Mouse (Mus musculus): ENCODE data around the gene Tap1. TPM values are rescaled to one million over a fixed set of nuclear protein-coding genes. Genes with fewer than 3 reads are reported as not detected.

Gene Tap1
- polyA plus RNA-seq, 1 experiment from 2014 or later = 1.9 TPM

GRCm38 (mm10) chr17:34210599-34210998, 23.2 kb downstream of the Tap1 start:
- Histone ChIP-seq H3K4me2 (ENCODE audit: low read length) (no peak overlapping the region), H3K9ac (ENCODE audit: low read length) (no peak overlapping the region), H3K27me3 (ENCODE audit: control insufficient read depth, insufficient read depth, low read length) (peaks cover 75% of the 10 kb centered on the region), H3K4me3 (ENCODE audit: control insufficient read depth in 1 of 2, insufficient read depth in 1 of 2, low read depth in 1 of 2, low read length in 2 of 2) (no peak overlapping the region), H3K4me1 (ENCODE audit: control insufficient read depth in 2 of 2, insufficient read depth in 2 of 2, low read length in 2 of 2) (0 out of 4 replicates have a peak, but pooled peaks cover 0 to under 1% of the 10 kb centered on the region in 2 experiments), H3K9me3 (ENCODE audit: control insufficient read depth, low read length) (no peaks in the 10 kb centered on the region), H3K27ac (replicated peaks in 1 of 2; ENCODE audit: control insufficient read depth in 1 of 2, insufficient read depth in 1 of 2, low read depth in 2 of 2, low read length in 2 of 2) (no peak overlapping the region), H3K36me3 (ENCODE audit: control insufficient read depth, insufficient read depth, low read length) (no peaks in the 10 kb centered on the region)
- no peak for ATAC-seq (ENCODE audit: insufficient number of reproducible peaks, insufficient read depth, low FRiP score, low read depth)
- WGBS = 58% methylated on average over 3 of the region's 3 CpGs

- Histone ChIP-seq H3K4me3 (ENCODE audit: control insufficient read depth in 1 of 2, insufficient read depth in 1 of 2, low read depth in 1 of 2, low read length in 2 of 2) (no peak overlapping the region), H3K9me3 (ENCODE audit: control insufficient read depth, low read length) (no peaks in the 10 kb centered on the region), H3K4me1 (ENCODE audit: control insufficient read depth in 2 of 2, insufficient read depth in 2 of 2, low read length in 2 of 2) (no peaks in the 10 kb centered on the region), H3K4me2 (ENCODE audit: low read length) (no peak overlapping the region), H3K36me3 (ENCODE audit: control insufficient read depth, insufficient read depth, low read length) (no peaks in the 10 kb centered on the region), H3K27ac (replicated peaks in 1 of 2; ENCODE audit: control insufficient read depth in 1 of 2, insufficient read depth in 1 of 2, low read depth in 2 of 2, low read length in 2 of 2) (no peak overlapping the region), H3K27me3 (ENCODE audit: control insufficient read depth, insufficient read depth, low read length) (peaks cover 65% of the 10 kb centered on the region), H3K9ac (ENCODE audit: low read length) (no peak overlapping the region)
- 23% methylated on average over 23 of the region's 23 CpGs for WGBS
- ATAC-seq (ENCODE audit: insufficient number of reproducible peaks, insufficient read depth, low FRiP score, low read depth) = no peak
Observed at GRCm38 (mm10) chr17:34211746-34212365, 24.5 kb downstream of the Tap1 start.

- peaks cover 4% of the 10 kb centered on the region; the same call in 1 of the 2 replicates for H3K9me3 ChIP-seq (ENCODE audit: control insufficient read depth, low read length)
- no peak overlapping the region for H3K4me3 ChIP-seq (ENCODE audit: control insufficient read depth in 1 of 2, insufficient read depth in 1 of 2, low read depth in 1 of 2, low read length in 2 of 2)
- no peak overlapping the region for H3K27ac ChIP-seq (replicated peaks in 1 of 2; ENCODE audit: control insufficient read depth in 1 of 2, insufficient read depth in 1 of 2, low read depth in 2 of 2, low read length in 2 of 2)
- ATAC-seq (ENCODE audit: insufficient number of reproducible peaks, insufficient read depth, low FRiP score, low read depth) = no peak
- H3K27me3 ChIP-seq (ENCODE audit: control insufficient read depth, insufficient read depth, low read length) = peaks cover 56% of the 10 kb centered on the region
- no peaks in the 10 kb centered on the region for H3K36me3 ChIP-seq (ENCODE audit: control insufficient read depth, insufficient read depth, low read length)
- H3K9ac ChIP-seq (ENCODE audit: low read length) = no peak overlapping the region
- no peak overlapping the region for H3K4me2 ChIP-seq (ENCODE audit: low read length)
- no peaks in the 10 kb centered on the region for H3K4me1 ChIP-seq (ENCODE audit: control insufficient read depth in 2 of 2, insufficient read depth in 2 of 2, low read length in 2 of 2)
- 46% methylated on average over 21 of the region's 21 CpGs for WGBS
Observed at GRCm38 (mm10) chr17:34213936-34214335, 26.6 kb downstream of the Tap1 start.

GRCm38 (mm10) chr17:34215176-34215575, 27.8 kb downstream of the Tap1 start:
- no peaks in the 10 kb centered on the region for H3K36me3 ChIP-seq (ENCODE audit: control insufficient read depth, insufficient read depth, low read length)
- peaks cover 4% of the 10 kb centered on the region; the same call in 1 of the 2 replicates for H3K9me3 ChIP-seq (ENCODE audit: control insufficient read depth, low read length)
- no peaks in the 10 kb centered on the region for H3K4me1 ChIP-seq (ENCODE audit: control insufficient read depth in 2 of 2, insufficient read depth in 2 of 2, low read length in 2 of 2)
- no peak overlapping the region for H3K27ac ChIP-seq (replicated peaks in 1 of 2; ENCODE audit: control insufficient read depth in 1 of 2, insufficient read depth in 1 of 2, low read depth in 2 of 2, low read length in 2 of 2)
- WGBS = 86% methylated on average over 12 of the region's 12 CpGs
- H3K4me3 ChIP-seq (ENCODE audit: control insufficient read depth in 1 of 2, insufficient read depth in 1 of 2, low read depth in 1 of 2, low read length in 2 of 2) = no peak overlapping the region
- peaks cover 51% of the 10 kb centered on the region for H3K27me3 ChIP-seq (ENCODE audit: control insufficient read depth, insufficient read depth, low read length)
- H3K4me2 ChIP-seq (ENCODE audit: low read length) = no peak overlapping the region
- ATAC-seq (ENCODE audit: insufficient number of reproducible peaks, insufficient read depth, low FRiP score, low read depth) = no peak
- H3K9ac ChIP-seq (ENCODE audit: low read length) = no peak overlapping the region

GRCm38 (mm10) chr17:34217216-34217928, 30.0 kb downstream of the Tap1 start:
- ATAC-seq (ENCODE audit: insufficient number of reproducible peaks, insufficient read depth, low FRiP score, low read depth) = no peak

GRCm38 (mm10) chr17:34217986-34218385, 30.6 kb downstream of the Tap1 start:
- 82% methylated on average over 5 of the region's 5 CpGs for WGBS
- no peaks in the 10 kb centered on the region for H3K36me3 ChIP-seq (ENCODE audit: control insufficient read depth, insufficient read depth, low read length)
- H3K27me3 ChIP-seq (ENCODE audit: control insufficient read depth, insufficient read depth, low read length) = peaks cover 23% of the 10 kb centered on the region
- H3K27ac ChIP-seq (replicated peaks in 1 of 2; ENCODE audit: control insufficient read depth in 1 of 2, insufficient read depth in 1 of 2, low read depth in 2 of 2, low read length in 2 of 2) = no peak overlapping the region
- no peaks in the 10 kb centered on the region for H3K4me1 ChIP-seq (ENCODE audit: control insufficient read depth in 2 of 2, insufficient read depth in 2 of 2, low read length in 2 of 2)
- no peak for ATAC-seq (ENCODE audit: insufficient number of reproducible peaks, insufficient read depth, low FRiP score, low read depth)
- H3K4me2 ChIP-seq (ENCODE audit: low read length) = no peak overlapping the region
- H3K4me3 ChIP-seq (ENCODE audit: control insufficient read depth in 1 of 2, insufficient read depth in 1 of 2, low read depth in 1 of 2, low read length in 2 of 2) = no peak overlapping the region
- no peak overlapping the region for H3K9ac ChIP-seq (ENCODE audit: low read length)
- peaks cover 4% of the 10 kb centered on the region; the same call in 1 of the 2 replicates for H3K9me3 ChIP-seq (ENCODE audit: control insufficient read depth, low read length)

More at GRCm38 (mm10) chr17:34217216-34217928, 30.0 kb downstream of the Tap1 start:
- Histone ChIP-seq H3K4me3 (ENCODE audit: control insufficient read depth in 1 of 2, insufficient read depth in 1 of 2, low read depth in 1 of 2, low read length in 2 of 2) (no peak overlapping the region), H3K9ac (ENCODE audit: low read length) (no peak overlapping the region), H3K27me3 (ENCODE audit: control insufficient read depth, insufficient read depth, low read length) (peaks cover 29% of the 10 kb centered on the region), H3K9me3 (ENCODE audit: control insufficient read depth, low read length) (peaks cover 4% of the 10 kb centered on the region; the same call in 1 of the 2 replicates), H3K4me1 (ENCODE audit: control insufficient read depth in 2 of 2, insufficient read depth in 2 of 2, low read length in 2 of 2) (no peaks in the 10 kb centered on the region), H3K36me3 (ENCODE audit: control insufficient read depth, insufficient read depth, low read length) (no peaks in the 10 kb centered on the region), H3K27ac (replicated peaks in 1 of 2; ENCODE audit: control insufficient read depth in 1 of 2, insufficient read depth in 1 of 2, low read depth in 2 of 2, low read length in 2 of 2) (no peak overlapping the region), H3K4me2 (ENCODE audit: low read length) (no peak overlapping the region)
- WGBS = 78% methylated on average over 8 of the region's 8 CpGs

GRCm38 (mm10) chr17:34218675-34219074, 31.3 kb downstream of the Tap1 start:
- peaks cover 4% of the 10 kb centered on the region; the same call in 1 of the 2 replicates for H3K9me3 ChIP-seq (ENCODE audit: control insufficient read depth, low read length)
- no peak overlapping the region for H3K9ac ChIP-seq (ENCODE audit: low read length)
- H3K4me2 ChIP-seq (ENCODE audit: low read length) = no peak overlapping the region
- H3K36me3 ChIP-seq (ENCODE audit: control insufficient read depth, insufficient read depth, low read length) = no peaks in the 10 kb centered on the region
- no peak for ATAC-seq (ENCODE audit: insufficient number of reproducible peaks, insufficient read depth, low FRiP score, low read depth)
- no peak overlapping the region for H3K27ac ChIP-seq (replicated peaks in 1 of 2; ENCODE audit: control insufficient read depth in 1 of 2, insufficient read depth in 1 of 2, low read depth in 2 of 2, low read length in 2 of 2)
- peaks cover 16% of the 10 kb centered on the region for H3K27me3 ChIP-seq (ENCODE audit: control insufficient read depth, insufficient read depth, low read length)
- H3K4me1 ChIP-seq (ENCODE audit: control insufficient read depth in 2 of 2, insufficient read depth in 2 of 2, low read length in 2 of 2) = no peaks in the 10 kb centered on the region
- H3K4me3 ChIP-seq (ENCODE audit: control insufficient read depth in 1 of 2, insufficient read depth in 1 of 2, low read depth in 1 of 2, low read length in 2 of 2) = no peak overlapping the region
- 83% methylated on average over 11 of the region's 11 CpGs for WGBS
